Mouse (Mus musculus) CH12.LX (cell line): ENCODE results near the gene Gm21818.
"Not testable (repeated sequence)": the region's sequence is repeated elsewhere in the genome, so short reads cannot be mapped to it uniquely, and the experiment has no call there.

ENCODE experiments used
- CTCF ChIP-seq, 2 experiments: IDR thresholded peaks in 1 of 2; conservative IDR thresholded peaks in 1 of 2; 2 replicates each; pipeline ENCODE4 v1.5.1; 2011 to 2012; ENCODE audit warnings: low read depth in 2 of 2, low read length in 2 of 2, improper control_type of control experiment in 1 of 2, inconsistent platforms in 1 of 2, mild to moderate bottlenecking in 1 of 2, moderate library complexity in 1 of 2
- E2F4 ChIP-seq: IDR thresholded peaks from 2 replicates; pipeline ENCODE4 v1.6.1; 2011; ENCODE audit warnings: low read depth, low read length, improper control_type of control experiment; ENCODE audit not compliant: insufficient replicate concordance
- EP300 ChIP-seq: IDR thresholded peaks from 2 replicates; pipeline ENCODE4 v1.6.1; 2011; ENCODE audit warnings: low read length, improper control_type of control experiment
- HCFC1 ChIP-seq: IDR thresholded peaks from 2 replicates; pipeline ENCODE4 v1.6.1; 2012; ENCODE audit warnings: low read depth, mild to moderate bottlenecking, inconsistent platforms, low read length, improper control_type of control experiment
- MAFK ChIP-seq: IDR thresholded peaks from 2 replicates; pipeline ENCODE4 v1.6.1; 2011; ENCODE audit warnings: low read length, improper control_type of control experiment; ENCODE audit not compliant: insufficient replicate concordance
- MAZ ChIP-seq: IDR thresholded peaks from 2 replicates; pipeline ENCODE4 v1.6.1; 2012; ENCODE audit warnings: low read depth, mild to moderate bottlenecking, inconsistent platforms, low read length, improper control_type of control experiment, moderate library complexity
- NRF1 ChIP-seq: IDR thresholded peaks from 2 replicates; pipeline ENCODE4 v1.6.1; 2014; ENCODE audit warnings: low read depth, mild to moderate bottlenecking, inconsistent platforms, low read length, improper control_type of control experiment, moderate library complexity
- POLR2A ChIP-seq: IDR thresholded peaks from 2 replicates; pipeline ENCODE4 v1.6.1; 2011; ENCODE audit warnings: low read depth, mild to moderate bottlenecking, improper control_type of control experiment, low read length
- POLR2AphosphoS2 ChIP-seq: IDR thresholded peaks from 2 replicates; pipeline ENCODE4 v1.6.1; 2011; ENCODE audit warnings: low read depth, low read length, improper control_type of control experiment

DNA sequence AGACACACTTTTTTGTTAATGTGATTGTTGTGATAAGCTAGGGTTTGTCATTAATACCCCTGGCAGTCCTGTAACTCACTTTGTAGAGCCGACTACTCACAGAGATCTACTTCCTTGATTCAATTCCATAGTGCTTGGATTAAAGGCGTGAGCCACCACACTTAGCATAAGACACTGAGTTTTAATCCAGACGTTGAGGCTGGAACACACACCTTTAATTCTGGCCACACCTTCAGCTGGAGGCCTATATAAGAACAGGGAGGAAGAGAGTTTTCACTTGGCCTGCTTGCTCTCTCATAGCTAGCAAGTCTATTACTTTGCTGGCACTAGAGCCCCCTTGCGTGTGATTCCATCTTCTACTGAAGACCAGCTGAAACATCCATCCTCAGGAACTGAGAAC lies at the start of gene Gm21818:
- TF ChIP-seq MAZ; POLR2A; EP300; E2F4; HCFC1; CTCF (conservative IDR thresholded peaks at IDR 0.05 in 1 of 2, IDR thresholded peaks at IDR 0.05 in 1 of 2; ENCODE audit: low read depth in 2 of 2, low read length in 2 of 2); MAFK; NRF1; POLR2AphosphoS2: not testable (repeated sequence)
